Mouse (Mus musculus) cerebellum, adult 18-20 months (tissue): ENCODE measurements around the gene Gm45837.

Source experiments
- DNase-seq, 2 experiments: peaks; one replicate each; pipeline ENCODE4 v3.0.0; 2021

The Gm45837 gene

DNA sequence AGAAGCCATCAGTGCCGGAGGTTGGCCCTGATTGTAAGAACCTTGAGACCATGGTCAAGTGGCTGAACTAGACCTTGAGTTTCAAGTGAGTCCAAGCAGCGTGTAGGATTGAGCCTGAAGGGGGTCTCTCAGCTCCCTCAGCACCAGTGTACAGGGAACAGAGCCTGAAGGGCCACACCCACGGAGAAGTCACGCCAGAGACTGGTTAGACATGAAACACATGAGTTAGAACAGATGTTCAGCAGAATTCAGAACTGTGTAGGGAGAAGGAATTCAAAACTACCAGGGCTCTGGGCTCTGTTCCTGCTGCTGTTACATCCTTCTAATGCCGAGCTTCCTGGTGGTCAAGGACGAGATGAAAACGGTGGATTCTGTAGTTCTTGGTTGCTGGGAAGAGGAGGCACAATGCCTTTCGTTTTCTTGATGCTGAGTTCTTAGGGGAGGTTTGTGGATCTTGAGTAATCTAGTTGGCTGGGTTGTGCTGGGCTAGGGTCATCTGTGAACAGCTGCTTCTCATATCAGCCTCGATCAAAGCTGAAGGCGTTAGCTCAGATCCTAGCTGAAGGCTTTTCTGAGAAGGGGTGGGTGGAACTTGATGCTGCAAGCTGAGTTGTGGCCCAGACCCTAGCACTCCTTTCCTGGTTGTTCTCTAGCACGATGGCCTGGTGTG, at the start of gene Gm45837:
Gm45837 (plus strand) TSS at position 620 of the 670 bp plus-strand sequence.
- DNase-seq: no peak

DNA sequence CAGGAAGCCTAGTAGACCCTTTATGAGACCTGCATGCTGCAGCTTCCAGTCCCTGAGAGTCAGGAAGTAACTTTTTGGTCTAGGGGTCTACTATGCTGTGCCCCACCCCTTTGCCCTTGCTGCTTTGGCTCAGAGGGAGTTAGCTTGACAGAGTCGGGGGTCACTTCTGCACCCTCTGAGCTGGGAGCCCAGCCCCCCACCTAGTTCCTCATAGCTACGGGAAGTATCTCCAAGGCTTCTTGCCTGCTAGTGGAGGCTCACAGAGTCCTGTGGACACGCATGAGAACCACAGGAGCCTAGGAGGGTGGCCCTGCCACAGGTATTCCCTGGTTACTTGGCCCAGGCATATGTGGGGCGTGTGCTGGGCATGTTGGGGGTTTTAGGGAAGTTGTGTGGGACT, 49.7 kb upstream of the Gm45837 start:
- DNase-seq: no peak

DNA sequence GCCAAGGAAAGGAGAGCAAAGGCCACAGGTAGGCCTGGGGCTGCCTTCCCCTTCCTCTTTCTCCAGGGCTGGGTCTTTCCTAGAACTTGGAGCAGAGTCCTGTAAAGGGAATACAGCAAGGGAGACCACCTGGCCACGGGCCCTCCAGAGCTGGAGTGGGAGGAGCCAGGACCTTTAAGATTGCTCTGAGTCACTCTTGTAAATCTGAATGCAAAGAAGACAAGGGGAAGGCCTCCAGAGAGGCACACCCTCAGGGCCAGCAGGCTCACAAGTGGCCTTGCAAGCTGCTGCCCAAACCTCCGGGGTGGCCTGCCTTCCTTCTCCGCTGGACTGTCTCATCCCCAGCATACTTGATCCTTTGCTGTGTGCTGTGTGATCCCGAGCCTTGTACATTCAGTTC, 48.9 kb upstream of the Gm45837 start:
- DNase-seq: no peak

DNA sequence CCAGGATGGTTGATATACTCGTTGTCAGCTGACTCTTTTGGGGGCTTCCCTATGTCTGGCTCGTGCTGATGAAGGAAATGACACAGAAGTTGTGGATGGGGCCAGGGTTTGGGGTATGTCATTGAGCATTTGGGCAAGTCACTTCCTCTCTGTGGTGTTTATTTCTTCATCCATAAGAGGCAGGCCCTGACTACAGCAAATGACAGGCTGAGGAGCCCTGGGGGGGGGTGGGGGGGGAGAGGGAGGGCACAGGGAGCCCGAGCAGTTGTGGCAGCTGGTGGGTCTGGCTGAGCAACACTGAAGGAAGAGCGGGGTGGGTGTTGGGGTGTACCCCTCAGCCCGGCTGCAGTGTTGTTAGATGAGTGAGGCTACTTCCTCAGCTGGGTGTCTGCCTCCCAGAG, 47.9 kb upstream of the Gm45837 start:
- DNase-seq: no peak

DNA sequence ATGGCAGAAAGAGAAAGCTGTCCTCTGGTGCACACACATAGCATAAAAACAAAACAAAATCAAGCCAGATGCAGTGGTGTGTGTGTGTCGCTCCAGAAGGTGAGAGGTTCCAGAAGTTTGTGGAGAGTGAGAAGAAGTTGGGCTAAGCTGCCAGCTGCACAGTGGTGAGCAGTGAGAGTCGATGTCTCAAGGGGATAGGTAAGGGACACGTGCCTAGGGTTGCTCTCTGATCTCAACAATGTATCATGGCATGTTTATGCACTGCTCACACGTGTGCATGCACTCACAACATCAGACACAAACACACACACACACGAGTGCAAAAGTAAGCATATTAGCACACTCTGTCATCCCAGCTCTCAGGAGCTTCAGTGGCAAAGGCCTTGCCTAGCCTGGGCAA, 46.8 kb upstream of the Gm45837 start:
- no peak for DNase-seq

DNA sequence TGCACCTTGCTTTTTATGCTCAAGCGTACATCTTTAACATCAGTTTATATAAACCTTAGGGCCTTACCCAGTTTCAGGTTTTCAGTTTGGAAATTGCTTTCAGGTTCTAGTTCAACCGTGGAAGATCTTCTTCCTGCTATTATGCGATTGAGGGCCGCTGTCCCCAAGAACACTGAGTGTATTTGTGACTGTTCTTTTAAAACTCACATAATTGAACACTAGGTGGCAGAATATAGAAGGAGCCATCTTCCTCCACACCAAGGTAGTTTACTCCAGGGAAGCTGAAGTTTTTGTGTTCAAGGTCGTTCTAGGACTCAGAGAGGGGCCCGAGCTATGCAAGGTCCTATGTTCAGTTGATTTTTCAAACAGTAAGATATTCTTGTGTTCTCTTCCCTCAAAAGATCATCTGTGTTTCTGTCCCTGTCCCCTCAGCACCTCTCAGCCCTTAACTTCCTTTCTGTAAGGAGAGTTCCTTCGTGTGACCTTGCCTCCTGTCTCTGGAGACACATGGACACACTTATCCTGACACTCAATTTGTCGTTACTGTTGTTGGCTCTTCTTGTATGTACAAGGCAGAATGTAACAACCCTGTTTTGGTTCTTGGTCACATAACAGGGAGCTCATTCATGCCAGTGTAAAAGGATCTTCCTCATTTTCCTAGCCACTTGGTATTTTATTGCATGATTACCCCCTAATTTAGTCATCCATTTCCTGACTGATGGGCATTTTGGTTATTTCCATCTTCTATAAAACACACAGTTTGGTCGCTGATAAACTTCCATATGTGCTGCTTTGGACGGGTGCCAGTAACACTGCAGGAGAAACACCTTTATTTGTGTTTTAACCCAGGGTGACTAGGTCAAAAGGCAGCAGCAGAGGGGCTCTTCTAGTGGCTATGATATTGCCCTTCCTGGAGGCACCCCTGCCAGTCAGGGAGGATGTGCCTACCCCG, 42.5 kb upstream of the Gm45837 start:
- DNase-seq: no peak

DNA sequence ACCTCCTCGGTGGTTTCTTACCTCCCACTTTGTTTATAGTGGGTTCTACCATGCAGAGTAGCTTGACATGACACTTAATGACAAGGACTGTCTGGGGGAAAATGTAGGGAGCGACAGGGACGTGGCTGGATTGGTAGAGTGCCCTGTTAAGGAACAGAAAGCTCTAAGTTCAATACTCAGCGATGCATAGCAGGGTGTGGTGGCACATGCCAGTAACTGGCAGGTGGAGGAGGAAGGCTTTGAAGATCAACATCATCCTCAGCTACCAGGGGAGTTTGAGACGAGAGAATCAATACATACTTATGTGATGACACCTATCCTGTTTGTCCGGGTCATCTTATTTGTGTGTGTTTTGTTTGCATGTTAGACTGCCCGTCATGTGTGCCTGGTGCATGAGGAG, 41.0 kb upstream of the Gm45837 start:
- DNase-seq: no peak

DNA sequence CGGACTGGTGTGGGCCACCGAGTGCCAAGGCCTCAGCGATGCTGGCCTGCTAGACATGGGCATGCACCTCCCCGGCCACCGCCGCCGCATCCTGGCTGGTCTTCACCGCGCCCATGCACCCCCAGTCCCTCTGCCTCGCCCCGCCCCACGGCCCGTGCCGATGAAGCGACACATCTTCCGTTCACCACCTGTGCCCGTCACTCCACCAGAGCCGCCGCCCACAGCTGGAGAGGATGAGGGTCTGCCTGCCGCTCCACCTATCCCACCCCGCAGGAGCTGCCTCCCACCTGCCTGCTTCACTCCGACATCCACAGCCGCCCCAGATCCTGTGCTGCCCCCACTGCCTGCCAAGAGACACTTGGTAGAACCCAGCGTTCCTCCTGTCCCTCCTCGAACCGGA, 37.6 kb upstream of the Gm45837 start:
- DNase-seq: peak; percentile 19 to 22

DNA sequence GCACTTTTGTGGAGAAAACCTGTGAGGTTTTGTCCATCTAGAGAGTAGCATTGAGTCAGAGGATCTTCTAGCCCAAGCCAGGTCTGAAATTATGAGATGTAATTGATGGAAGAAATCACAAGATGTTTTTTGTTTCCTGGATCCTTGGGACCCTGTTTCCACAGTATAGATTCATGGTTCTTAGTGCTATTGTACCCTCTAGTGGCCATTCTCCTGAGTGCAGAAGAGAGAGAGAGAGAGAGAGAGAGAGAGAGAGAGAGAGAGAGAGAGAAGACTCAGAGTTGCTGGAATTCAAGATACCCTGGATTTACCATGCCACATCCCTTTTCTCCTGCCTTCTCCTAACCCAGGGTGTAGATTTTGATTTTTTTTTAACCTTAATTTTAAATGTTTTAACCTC, 36.5 kb upstream of the Gm45837 start:
- DNase-seq: peak; percentile 63 to 66

DNA sequence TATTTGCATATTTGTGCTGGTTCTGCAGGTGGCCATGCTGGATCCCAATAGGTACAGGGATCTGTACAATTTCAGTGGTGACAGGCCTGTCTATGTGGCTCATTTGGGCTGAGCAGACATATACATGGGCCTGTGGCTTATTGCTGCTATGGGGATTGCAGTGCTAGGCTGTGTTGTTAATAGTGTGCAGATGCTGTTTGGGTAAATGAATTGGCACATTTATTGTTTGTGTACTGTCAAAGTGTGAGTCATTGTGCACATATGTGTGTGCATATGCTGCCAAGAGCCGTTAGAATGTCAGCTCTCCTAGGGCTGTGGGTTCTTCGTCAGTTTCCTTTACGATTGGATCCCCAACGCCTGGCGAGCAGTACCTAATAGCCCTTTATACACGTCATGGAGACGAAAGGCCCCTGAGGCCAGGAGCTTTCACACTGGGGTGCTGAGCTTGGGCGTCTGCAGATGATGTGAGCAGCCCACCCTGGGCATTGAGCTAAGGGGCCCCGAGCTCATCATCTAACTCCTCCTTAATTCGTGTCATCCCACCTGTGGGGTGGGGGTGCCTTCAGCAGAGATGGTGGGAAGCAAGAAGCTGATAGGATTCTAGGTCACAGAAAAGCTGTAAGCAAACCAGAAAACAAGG, 33.9 kb upstream of the Gm45837 start:
- DNase-seq: no peak

DNA sequence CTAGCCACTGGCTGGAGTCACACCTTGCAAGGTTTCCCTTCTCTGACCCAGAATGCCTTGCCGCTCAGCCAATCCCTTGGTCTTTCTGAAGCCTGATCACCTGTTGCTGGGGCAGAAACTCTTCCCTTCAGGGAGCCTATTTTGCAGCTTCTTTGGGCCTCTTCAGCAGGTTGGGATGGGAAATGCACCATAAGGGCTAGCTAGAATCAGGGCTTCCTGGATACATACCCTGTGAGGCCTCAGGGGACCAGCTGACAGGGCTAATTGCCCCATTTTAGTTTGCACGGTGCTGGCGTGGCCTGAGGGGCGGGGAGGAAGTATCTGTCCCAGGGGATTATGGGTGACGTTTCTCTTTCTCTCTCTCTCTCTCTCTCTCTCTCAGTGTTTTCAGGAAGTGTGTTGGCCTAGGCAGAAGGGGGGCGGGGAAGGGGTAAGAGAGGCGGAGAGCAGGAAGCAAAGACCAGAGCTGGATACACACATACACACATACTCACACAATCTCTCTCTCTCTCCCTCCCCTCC, 32.9 kb upstream of the Gm45837 start:
- no peak for DNase-seq

DNA sequence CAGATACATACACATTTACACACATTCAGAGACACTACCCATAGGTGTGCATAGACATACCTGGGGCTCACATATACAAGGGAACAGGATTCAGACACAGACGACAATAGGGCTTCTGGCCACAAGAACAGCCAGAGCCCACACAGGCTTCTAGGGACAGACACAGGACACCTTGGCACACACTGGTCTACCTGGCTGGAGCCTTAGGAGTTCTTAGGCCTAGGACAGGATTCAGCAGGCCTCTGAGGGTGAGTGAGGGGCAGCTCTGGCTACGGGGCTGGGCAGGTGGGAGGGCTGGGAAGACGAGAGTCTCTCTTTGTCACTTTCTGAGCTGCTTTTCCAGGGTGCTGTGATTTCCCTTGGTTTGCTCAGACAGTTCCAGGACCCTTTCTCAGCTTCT, 32.4 kb upstream of the Gm45837 start:
- no peak for DNase-seq

DNA sequence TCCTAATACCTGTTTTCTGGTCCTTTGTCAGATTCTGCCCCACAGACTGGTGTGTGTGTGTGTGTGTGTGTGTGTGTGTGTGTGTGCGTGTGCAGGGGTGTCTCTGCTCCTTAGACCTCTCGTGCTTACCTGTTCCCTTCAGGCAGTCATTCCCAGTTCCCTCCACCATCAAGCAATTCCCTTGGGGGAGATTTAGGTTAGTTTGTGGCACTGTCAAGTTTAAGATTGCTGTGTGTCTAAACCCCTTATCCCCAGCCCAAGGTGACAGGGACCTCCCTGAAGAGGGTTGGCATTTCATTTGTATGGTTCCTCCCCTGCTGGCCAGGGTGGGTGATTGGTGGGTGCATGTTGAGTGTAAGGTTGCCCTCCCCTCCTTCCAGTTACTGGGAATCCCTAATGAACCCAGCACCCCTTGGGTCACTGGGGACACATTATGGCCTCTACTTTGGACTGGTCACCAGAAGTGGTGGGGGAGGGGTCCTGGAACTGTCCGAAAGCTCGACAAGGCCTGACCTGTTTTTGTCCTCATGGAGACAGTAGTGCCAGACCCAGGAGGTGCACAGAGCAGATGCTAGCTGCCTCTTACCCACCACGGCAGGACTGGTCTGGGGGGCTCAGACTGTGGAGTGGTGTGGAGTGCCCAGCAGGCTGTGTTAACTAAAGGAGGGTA, 31.8 kb upstream of the Gm45837 start:
- DNase-seq: no peak

DNA sequence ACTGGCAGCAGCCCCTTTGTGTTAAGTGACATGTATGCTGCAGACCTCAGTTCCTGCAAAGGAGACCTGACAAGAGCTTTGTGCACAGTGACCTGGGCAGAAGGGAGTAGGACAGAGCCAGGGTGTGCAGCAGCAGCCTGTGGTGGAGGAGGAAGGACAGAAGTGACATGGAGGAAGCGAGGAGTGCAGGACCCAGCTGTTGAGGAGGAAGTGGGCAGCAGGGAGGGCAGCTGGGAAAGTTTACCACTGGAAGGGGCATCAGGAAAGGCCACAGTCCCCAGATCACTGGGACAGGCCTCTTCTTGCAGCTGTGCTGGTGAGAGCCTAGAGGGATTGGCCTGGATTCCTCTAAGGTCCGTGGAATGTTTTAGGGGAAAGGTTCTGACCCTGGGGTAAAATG, 31.0 kb upstream of the Gm45837 start:
- no peak for DNase-seq

DNA sequence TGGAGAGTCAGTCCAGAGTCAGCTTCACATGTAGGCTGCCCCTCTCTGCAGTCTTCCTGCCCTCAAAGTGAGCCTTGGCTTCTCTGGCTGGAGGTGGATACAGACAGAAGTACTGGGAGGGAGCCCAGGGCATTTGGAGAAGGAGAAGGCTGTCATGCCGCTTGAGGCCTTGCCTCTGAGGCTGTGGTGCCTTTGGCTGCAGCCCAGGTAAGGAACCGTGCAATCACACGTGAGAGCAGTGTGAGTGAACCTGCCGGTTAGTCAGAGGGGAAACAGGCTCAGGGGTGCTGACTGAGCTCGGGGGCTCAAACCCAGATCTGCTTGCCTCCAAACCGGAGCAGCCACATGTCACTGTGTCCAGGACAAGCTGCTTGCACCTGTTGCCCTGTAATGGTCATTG, 29.2 kb upstream of the Gm45837 start:
- no peak for DNase-seq

DNA sequence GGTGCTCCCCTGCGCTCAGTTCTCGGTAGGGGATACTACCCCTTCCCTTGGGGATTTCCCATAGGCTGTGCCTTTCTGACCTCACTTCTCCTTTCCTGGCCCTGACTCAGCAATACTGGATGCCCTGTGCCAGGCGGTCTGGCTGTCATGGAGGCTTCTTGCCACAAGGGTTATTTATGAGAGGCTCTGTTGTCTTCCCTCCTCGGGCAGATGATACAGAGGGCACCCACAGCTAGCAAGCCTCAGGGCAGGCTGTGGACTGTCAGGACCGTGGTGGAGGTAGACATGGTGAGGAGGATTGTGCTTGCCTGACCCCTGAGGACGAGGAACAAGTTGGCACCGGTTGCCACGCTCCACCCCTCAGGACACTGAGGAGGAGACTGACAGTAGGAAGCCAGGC, 28.3 kb upstream of the Gm45837 start:
- peak in 1 of 2 experiments; percentile 13 for DNase-seq

DNA sequence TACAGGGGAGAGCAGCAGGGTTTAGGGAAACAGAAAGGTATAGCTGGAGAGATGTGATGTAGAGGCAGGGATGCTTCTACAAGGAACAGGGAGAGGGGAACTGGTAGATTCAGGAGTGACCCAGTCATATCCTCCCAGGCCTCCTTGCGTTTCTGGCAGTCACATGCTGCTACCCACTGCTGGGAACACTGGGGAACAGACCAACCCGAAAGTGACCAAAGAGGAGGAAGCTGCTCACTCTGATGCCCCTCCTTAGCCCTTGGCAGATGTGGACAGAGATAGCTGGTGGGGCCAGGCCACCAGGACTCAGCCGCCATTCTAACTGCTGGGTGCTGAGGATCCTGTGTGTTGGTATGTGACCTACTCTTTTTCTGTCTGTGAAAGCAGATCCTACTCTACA, 26.9 kb upstream of the Gm45837 start:
- no peak for DNase-seq

DNA sequence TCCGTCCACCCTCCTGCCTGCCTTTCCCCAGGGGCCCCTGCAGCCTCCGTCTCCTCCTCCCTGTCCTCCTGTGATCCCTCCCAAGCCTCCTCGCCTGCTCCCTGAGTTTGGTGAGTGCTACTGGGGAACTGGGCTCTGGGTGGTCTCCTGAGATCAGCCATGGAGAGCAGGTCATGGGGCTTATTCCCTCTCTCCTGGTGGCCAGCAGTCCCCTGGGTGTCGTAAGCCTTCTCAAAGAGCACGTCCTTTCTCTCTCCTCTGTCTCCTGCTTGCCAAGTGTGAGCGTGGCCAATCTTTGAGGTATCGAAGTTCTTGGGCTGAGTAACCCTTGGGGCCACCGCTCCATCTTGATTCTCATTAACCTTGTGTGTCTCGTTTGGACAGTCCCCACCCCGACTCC, 25.8 kb upstream of the Gm45837 start:
- DNase-seq: no peak

DNA sequence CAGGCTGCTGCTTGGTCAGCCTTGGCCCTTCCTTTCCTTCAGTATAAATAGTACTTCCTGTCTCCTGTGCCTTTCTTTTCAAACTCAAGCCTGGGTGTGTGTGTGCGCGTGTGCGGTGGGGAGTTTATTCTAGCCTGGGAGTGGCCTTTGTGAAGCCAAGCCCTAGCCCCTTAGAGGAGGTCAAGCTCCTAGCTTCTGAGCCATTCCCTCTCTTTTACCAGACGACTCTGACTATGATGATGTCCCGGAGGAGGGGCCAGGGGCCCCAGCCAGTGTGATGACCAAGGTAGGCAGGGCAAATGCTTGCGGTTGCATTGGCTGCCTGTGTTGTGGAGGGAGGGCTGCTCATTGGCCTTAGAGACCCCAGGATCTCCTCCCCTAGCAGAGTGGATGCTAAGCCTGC, 25.4 kb upstream of the Gm45837 start:
- DNase-seq: no peak

DNA sequence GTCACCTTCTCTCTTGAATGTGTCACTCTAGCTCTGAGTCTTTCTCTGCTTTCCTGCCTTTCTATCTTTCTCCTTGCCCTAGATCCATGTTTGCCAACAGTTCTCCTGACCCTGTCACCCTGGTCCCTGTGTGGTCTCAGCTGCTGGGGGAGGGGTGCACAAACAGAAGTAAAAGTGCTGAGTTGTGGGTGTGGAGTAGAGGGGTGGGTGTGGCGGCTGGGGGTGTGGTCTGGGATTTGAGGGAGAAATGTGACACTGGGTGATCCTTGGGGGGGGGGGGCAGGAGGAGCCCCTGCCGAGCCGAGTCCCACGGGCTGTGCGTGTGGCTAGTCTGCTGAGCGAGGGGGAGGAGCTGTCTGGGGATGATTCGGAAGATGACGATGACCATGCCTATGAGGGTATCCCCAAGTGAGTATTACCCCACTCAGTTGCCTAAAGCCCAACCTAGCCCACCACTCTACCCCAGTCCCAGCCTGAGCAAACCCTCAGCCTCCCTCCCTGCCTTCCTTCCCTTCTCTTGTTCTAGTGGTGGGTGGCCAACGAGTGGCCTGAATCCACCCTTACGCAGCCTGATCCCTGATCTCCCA, 24.7 kb upstream of the Gm45837 start:
- no peak for DNase-seq

DNA sequence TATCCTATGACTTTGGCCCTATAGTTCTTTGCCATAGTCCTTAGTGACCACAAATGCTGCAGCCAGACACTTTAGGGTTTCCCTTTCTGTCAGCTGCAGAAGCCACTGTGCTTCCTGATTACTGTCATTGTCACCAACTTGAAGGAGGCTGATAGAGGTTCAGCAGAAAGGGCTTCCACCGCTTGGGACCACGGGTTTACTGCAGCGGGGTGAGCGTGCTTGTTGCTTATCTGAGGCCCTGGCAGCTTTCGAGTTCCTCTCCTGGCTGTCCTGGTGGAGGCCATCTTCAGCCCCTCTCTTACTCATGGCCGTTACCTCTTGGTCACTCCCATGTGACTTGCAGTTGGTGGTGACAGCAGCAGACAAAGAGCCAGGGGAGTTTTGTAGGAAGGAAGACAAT, 21.4 kb upstream of the Gm45837 start:
- no peak for DNase-seq

DNA sequence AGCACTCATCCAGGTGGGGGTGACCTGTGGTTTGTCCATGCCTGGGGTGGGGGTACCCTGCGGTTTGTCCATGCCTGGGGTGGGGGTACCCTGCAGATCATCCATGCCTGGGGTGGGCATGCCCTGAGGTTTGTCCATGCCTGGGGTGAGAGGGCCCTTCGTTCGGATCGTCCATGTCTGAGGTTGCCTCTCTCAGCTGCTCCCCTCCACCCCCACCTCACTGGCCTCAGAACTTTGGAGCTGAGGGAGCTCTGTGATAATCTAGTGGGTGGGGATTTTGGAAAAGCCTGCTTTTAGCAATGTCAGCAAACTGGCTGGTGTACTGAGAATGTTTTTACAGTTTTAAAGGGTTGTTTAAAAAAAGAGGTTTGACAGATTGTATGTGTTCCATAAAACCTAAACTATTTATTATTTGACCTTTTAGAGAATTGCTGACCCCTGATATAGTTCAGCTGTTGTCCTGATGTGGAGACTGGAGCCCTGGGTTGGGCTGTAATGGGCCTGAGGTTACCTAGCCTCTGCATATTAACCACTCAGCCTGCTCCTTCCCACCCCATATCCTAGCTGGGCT, 18.7 kb upstream of the Gm45837 start:
- no peak for DNase-seq
